Mouse (Mus musculus): ENCODE measurements around the gene Mepe. TPM values are rescaled to one million over a fixed set of nuclear protein-coding genes. Genes with fewer than 3 reads are reported as not detected.

Gene Mepe
- polyA plus RNA-seq, 1 experiment from 2014 or later, result not detected

DNA sequence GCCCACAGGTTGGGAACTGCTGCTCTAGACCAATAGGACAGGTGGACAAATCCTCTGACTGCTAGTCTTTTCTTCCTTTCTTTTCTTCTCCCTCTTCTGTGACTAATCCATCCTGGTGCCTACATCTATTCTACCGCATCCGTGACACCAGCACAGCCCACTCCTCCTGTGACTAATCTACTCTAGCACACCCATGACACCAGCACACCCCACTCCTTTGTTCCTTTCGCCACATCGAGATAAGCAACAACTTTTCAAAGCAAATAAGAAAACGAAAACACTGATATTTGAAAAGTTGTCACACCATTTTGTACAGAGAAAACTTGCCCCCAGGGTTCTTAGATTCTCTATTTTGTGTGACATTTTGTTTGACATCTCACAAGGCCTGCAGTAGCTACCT lies 5.0 kb downstream of the Mepe start:
- H3K27ac ChIP-seq (ENCODE audit: low read depth, low read length), result no peak overlapping the region
- ATAC-seq (ENCODE audit: low FRiP score) (no peak; the same call in 1 of the 2 replicates), DNase-seq (ENCODE audit: low spot score, missing footprints) (peak; percentile 83)
- H3K27me3 ChIP-seq (ENCODE audit: control insufficient read depth, insufficient read depth, low read length), result no peaks in the 10 kb centered on the region
- H3K9me3 ChIP-seq (ENCODE audit: control insufficient read depth, low read length), result no peaks in the 10 kb centered on the region
- H3K36me3 ChIP-seq (ENCODE audit: control insufficient read depth, insufficient read depth, low read length), result no peaks in the 10 kb centered on the region
- WGBS, result 67% methylated on average over 5 of the region's 5 CpGs
- H3K9ac ChIP-seq (ENCODE audit: low read length), result no peak overlapping the region
- no peak overlapping the region for H3K4me3 ChIP-seq (ENCODE audit: low read depth, low read length)
- H3K4me1 ChIP-seq (ENCODE audit: control insufficient read depth, insufficient read depth, low read length), result no peaks in the 10 kb centered on the region
- H3K4me2 ChIP-seq, result no peak overlapping the region

DNA sequence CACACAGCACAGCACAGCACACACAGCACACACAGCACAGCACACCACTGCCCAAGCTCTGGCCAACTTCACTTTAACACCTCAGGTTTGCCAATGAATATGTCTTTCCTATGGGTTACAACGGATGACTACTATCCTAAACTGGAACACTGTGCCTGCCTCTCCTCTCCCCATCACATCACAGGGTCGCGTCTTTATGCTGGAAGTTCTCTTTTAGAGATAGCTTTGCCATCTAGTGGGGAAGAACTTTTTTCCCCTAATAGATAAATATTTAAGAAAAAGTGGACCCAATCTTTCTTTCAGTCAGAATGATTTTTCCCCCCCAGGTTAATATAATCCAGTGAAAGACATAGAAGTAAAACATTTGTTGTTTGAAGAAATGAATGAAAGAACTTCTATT lies 7.2 kb downstream of the Mepe start:
- H3K9ac ChIP-seq (ENCODE audit: low read length), result no peak overlapping the region
- H3K4me1 ChIP-seq (ENCODE audit: control insufficient read depth, insufficient read depth, low read length), result no peaks in the 10 kb centered on the region
- 78% methylated on average over 3 of the region's 3 CpGs for WGBS
- H3K4me3 ChIP-seq (ENCODE audit: low read depth, low read length), result no peak overlapping the region
- no peaks in the 10 kb centered on the region for H3K27me3 ChIP-seq (ENCODE audit: control insufficient read depth, insufficient read depth, low read length)
- no peaks in the 10 kb centered on the region for H3K36me3 ChIP-seq (ENCODE audit: control insufficient read depth, insufficient read depth, low read length)
- H3K27ac ChIP-seq (ENCODE audit: low read depth, low read length), result no peak overlapping the region
- no peak for ATAC-seq (ENCODE audit: low FRiP score)
- no peak overlapping the region for H3K4me2 ChIP-seq
- no peaks in the 10 kb centered on the region for H3K9me3 ChIP-seq (ENCODE audit: control insufficient read depth, low read length)
- DNase-seq (ENCODE audit: low spot score, missing footprints), result peak; percentile 74

DNA sequence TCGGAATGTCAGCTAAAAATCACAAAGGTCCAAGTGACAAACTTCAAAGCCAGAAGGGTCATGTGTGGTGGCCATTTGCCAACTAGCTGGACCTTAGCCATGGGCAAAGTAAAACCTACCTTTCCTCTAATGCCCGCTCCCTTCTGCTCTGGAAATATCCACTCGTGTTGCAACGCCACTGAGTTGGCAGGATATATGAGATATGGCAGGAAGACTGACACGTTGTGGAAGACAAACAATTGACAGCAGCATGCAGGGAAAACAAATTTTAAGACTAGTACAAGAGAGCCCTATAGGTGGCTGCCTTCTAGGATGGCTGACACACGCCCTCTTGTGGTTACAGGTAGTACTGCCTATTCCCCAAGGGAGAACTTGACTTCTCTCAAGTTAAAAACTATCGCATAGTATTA lies 8.1 kb downstream of the Mepe start:
- 53% methylated on average over 7 of the region's 7 CpGs for WGBS
- H3K27me3 ChIP-seq (ENCODE audit: control insufficient read depth, insufficient read depth, low read length), result no peaks in the 10 kb centered on the region

DNA sequence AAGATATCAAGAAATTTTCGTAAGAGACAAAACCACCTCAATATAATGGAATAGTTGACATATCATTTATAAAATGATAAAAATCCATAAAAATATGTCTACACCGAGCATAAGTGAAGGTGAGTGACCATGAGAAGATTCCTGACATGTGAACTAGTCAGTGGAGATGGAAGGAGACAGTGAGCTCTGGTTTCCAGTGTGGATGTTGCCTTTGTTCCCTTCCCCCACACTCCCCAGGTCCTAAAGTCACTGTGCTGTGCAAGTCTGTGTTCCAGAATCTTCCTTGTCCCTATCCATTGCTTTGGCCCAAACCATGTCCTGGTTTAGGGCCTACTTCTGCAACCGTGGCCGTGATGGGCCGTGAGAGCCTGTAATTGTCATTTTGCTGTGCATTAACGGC lies 8.5 kb downstream of the Mepe start:
- Histone ChIP-seq H3K4me2 (no peak overlapping the region), H3K9ac (ENCODE audit: low read length) (no peak overlapping the region), H3K27me3 (ENCODE audit: control insufficient read depth, insufficient read depth, low read length) (no peaks in the 10 kb centered on the region), H3K9me3 (ENCODE audit: control insufficient read depth, low read length) (no peaks in the 10 kb centered on the region), H3K36me3 (ENCODE audit: control insufficient read depth, insufficient read depth, low read length) (no peaks in the 10 kb centered on the region), H3K4me3 (ENCODE audit: low read depth, low read length) (no peak overlapping the region), H3K27ac (ENCODE audit: low read depth, low read length) (no peak overlapping the region), H3K4me1 (ENCODE audit: control insufficient read depth, insufficient read depth, low read length) (no peaks in the 10 kb centered on the region)
- ATAC-seq (ENCODE audit: low FRiP score) (peak; percentile 56), DNase-seq (ENCODE audit: low spot score, missing footprints) (peak; percentile 84)
- 82% methylated on average over 6 of the region's 6 CpGs for WGBS

More for the DNA sequence above, 8.1 kb downstream of the Mepe start:
- ATAC-seq (ENCODE audit: low FRiP score) (peak; percentile 70), DNase-seq (ENCODE audit: low spot score, missing footprints) (peak; percentile 94)
- H3K4me3 ChIP-seq (ENCODE audit: low read depth, low read length), result no peak overlapping the region
- H3K9me3 ChIP-seq (ENCODE audit: control insufficient read depth, low read length), result no peaks in the 10 kb centered on the region
- no peak overlapping the region for H3K9ac ChIP-seq (ENCODE audit: low read length)
- H3K27ac ChIP-seq (ENCODE audit: low read depth, low read length), result no peak overlapping the region
- H3K36me3 ChIP-seq (ENCODE audit: control insufficient read depth, insufficient read depth, low read length), result no peaks in the 10 kb centered on the region
- H3K4me1 ChIP-seq (ENCODE audit: control insufficient read depth, insufficient read depth, low read length), result no peaks in the 10 kb centered on the region
- H3K4me2 ChIP-seq, result no peak overlapping the region

DNA sequence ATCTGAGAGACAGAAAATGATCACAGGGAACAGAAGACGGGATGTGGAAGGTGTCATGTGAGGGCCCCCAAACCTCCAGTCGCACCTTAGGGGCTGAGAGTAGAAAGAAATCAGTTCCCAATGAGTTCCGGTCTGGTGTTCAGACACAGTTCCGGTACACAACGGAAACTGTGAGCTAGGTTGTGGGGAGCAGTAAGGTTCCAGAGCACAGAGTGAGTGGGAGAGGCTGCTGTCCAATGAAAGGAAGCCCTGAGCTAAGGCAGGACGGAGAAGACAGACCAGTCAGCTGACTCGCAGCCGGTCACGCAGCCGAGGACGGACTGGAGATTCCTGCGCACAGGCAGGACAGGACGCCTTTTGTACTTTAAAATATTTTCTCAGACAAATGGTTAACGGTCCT lies 9.4 kb downstream of the Mepe start:
- no peaks in the 10 kb centered on the region for H3K4me1 ChIP-seq (ENCODE audit: control insufficient read depth, insufficient read depth, low read length)
- WGBS, result 89% methylated on average over 14 of the region's 14 CpGs
- no peaks in the 10 kb centered on the region for H3K36me3 ChIP-seq (ENCODE audit: control insufficient read depth, insufficient read depth, low read length)
- no peaks in the 10 kb centered on the region for H3K27me3 ChIP-seq (ENCODE audit: control insufficient read depth, insufficient read depth, low read length)
- no peak overlapping the region for H3K4me2 ChIP-seq
- H3K9ac ChIP-seq (ENCODE audit: low read length), result no peak overlapping the region
- ATAC-seq (ENCODE audit: low FRiP score) (no peak), DNase-seq (ENCODE audit: low spot score, missing footprints) (no peak)
- no peak overlapping the region for H3K4me3 ChIP-seq (ENCODE audit: low read depth, low read length)
- H3K9me3 ChIP-seq (ENCODE audit: control insufficient read depth, low read length), result no peaks in the 10 kb centered on the region
- no peak overlapping the region for H3K27ac ChIP-seq (ENCODE audit: low read depth, low read length)

DNA sequence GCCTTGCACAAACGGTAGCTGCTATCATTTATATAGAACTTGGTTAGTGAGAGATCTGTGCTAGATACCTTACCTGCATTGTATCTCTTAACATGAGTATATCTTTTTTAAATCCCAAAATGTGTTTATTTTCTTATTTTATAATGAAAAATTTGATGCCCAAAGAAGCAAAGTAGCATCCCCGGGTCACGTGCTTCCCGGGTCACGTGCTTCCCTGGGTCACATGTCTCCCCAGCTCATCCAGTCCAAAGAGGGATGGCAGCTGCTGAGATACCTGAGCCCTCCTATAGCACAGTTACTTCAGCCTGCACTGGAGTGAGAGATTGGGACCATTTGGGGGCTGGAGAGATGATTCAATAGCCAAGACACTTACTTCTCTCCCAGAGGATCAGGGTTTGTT lies 10.8 kb downstream of the Mepe start:
- Histone ChIP-seq H3K4me2 (no peak overlapping the region), H3K4me3 (ENCODE audit: low read depth, low read length) (no peak overlapping the region), H3K36me3 (ENCODE audit: control insufficient read depth, insufficient read depth, low read length) (no peaks in the 10 kb centered on the region), H3K9ac (ENCODE audit: low read length) (no peak overlapping the region), H3K9me3 (ENCODE audit: control insufficient read depth, low read length) (no peaks in the 10 kb centered on the region), H3K4me1 (ENCODE audit: control insufficient read depth, insufficient read depth, low read length) (no peaks in the 10 kb centered on the region), H3K27ac (ENCODE audit: low read depth, low read length) (no peak overlapping the region), H3K27me3 (ENCODE audit: control insufficient read depth, insufficient read depth, low read length) (no peaks in the 10 kb centered on the region)
- 88% methylated on average over 5 of the region's 5 CpGs for WGBS
- DNase-seq (ENCODE audit: low spot score, missing footprints), result peak; percentile 51
- ATAC-seq (ENCODE audit: low FRiP score), result no peak

DNA sequence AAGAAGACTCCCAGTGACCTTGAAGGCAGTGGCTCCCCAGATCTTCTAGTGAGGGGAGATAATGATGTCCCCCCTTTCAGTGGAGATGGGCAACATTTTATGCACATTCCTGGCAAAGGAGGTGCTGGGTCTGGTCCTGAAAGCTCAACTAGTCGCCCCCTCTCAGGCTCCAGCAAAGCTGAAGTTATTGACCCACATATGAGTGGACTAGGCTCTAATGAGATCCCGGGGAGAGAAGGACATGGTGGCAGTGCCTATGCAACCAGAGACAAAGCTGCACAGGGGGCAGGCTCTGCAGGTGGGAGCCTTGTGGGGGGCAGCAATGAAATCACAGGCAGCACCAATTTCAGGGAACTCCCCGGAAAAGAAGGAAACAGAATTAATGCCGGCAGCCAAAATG lies 12.4 kb downstream of the Mepe start:
- Histone ChIP-seq H3K27me3 (ENCODE audit: control insufficient read depth, insufficient read depth, low read length) (no peaks in the 10 kb centered on the region), H3K36me3 (ENCODE audit: control insufficient read depth, insufficient read depth, low read length) (no peaks in the 10 kb centered on the region), H3K9me3 (ENCODE audit: control insufficient read depth, low read length) (no peaks in the 10 kb centered on the region), H3K27ac (ENCODE audit: low read depth, low read length) (no peak overlapping the region), H3K9ac (ENCODE audit: low read length) (no peak overlapping the region), H3K4me3 (ENCODE audit: low read depth, low read length) (no peak overlapping the region), H3K4me1 (ENCODE audit: control insufficient read depth, insufficient read depth, low read length) (no peaks in the 10 kb centered on the region), H3K4me2 (no peak overlapping the region)
- peak; percentile 67 for DNase-seq (ENCODE audit: low spot score, missing footprints)
- 80% methylated on average over 4 of the region's 4 CpGs for WGBS
- ATAC-seq (ENCODE audit: low FRiP score), result no peak

DNA sequence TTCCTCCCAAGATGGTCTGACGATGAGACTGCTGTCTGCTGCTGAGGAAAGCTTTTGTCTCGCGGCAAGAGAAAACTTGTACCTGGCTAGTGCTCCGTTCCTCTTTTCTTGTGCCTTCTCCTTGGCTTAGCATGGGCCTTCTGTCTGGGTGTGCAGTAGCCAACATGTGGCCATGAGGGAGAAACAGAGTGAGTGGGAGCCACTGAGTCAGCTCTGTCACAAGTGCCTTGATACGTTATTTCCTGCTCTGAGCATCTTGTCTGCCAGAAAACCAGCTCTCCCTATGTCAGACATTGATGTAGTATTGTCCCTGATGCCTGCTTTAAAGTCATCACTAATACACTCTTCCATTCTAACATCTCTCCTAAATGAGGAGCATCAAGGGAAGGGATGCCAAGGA lies 13.9 kb downstream of the Mepe start:
- no peaks in the 10 kb centered on the region for H3K36me3 ChIP-seq (ENCODE audit: control insufficient read depth, insufficient read depth, low read length)
- H3K27me3 ChIP-seq (ENCODE audit: control insufficient read depth, insufficient read depth, low read length), result no peaks in the 10 kb centered on the region
- no peak overlapping the region for H3K9ac ChIP-seq (ENCODE audit: low read length)
- DNase-seq (ENCODE audit: low spot score, missing footprints), result peak; percentile 75
- no peak overlapping the region for H3K27ac ChIP-seq (ENCODE audit: low read depth, low read length)
- 90% methylated on average over 5 of the region's 5 CpGs for WGBS
- no peaks in the 10 kb centered on the region for H3K9me3 ChIP-seq (ENCODE audit: control insufficient read depth, low read length)
- no peak for ATAC-seq (ENCODE audit: low FRiP score)
- H3K4me1 ChIP-seq (ENCODE audit: control insufficient read depth, insufficient read depth, low read length), result no peaks in the 10 kb centered on the region
- no peak overlapping the region for H3K4me3 ChIP-seq (ENCODE audit: low read depth, low read length)
- H3K4me2 ChIP-seq, result no peak overlapping the region

DNA sequence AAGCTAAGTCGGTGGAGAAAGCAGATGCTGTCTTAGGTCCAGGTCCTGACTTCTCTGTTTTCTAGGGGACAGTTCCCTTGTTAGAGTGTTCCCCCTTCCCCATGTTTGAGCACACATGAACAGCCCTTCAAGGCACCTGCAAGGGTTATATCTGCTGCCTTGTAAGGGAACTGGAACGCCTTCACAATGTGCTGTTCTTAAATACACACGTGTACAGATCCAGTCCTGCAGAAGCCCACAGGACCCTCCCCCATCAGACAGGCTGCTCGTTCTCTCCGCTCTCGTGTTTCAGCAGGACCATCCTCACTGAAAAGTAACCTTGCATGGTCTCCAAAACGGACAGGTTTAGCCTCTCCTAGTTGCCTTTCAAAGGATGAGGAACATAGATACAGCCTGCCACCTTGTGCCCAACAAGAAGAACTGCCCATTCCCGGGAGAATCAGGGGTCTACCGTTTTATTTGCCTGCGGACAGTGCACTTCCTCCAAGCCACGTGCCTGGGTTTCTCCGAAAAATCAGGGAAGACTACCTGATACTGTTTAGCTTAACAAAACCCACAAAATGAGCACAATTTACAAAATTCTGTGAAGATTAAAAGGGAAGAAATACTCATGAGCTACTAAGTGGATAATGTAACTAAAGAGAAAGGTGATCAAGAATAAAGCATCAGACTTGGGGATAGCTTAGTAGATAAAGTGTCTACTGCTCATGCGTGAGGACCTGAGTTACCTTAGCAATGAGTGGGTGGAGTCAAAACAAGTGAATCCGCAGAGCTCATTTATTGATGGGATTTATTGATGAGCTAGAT lies 14.8 kb downstream of the Mepe start:
- whole genome bisulfite sequencing, result 26% methylated on average over 14 of the region's 14 CpGs
- Histone ChIP-seq H3K4me2 (no peak overlapping the region), H3K27ac (ENCODE audit: low read depth, low read length) (no peak overlapping the region), H3K4me1 (ENCODE audit: control insufficient read depth, insufficient read depth, low read length) (no peaks in the 10 kb centered on the region), H3K36me3 (ENCODE audit: control insufficient read depth, insufficient read depth, low read length) (no peaks in the 10 kb centered on the region), H3K9me3 (ENCODE audit: control insufficient read depth, low read length) (no peaks in the 10 kb centered on the region), H3K4me3 (ENCODE audit: low read depth, low read length) (no peak overlapping the region), H3K9ac (ENCODE audit: low read length) (no peak overlapping the region), H3K27me3 (ENCODE audit: control insufficient read depth, insufficient read depth, low read length) (no peaks in the 10 kb centered on the region)
- DNase-seq (ENCODE audit: low spot score, missing footprints), result peak; percentile 87
- ATAC-seq (ENCODE audit: low FRiP score), result peak; percentile 78

All from midbrain, embryonic 11.5 days (tissue).